Comparison of ENCODE assay signal across 9 mouse cellular contexts in the genomic region with DNA sequence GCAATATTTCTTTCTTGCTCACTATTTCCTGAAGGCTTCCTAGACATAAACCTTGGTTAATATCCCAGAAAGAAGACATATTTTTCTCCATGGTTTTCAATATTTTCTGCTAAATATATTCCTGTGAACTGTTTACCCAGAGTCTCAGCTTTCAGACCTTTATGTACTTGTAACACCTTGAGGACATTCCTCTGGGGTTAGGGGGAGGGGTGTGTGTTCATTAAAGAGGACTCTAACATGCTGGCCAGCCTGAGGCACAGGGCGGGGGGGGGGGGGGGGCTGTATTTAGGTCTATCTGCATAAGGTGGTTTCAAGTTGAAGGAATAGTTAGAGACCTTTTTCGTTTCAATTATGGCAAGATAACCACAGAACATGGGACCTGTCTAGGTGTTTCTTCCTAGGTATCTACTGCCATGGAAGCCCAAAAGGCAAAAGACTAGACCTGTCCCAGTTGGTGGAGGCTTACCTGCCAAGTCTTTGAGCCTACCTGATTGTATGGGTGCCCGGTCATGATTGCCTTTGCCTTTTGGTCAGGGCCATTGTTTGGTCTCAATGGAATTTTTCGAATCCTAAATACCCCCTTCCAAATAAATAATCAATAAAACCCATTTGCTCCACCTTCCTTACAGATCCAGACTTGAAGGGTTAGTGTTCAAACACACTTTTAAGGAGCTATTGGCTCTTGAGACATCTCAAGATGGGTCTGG. TPM values are rescaled to one million over a fixed set of nuclear protein-coding genes. Genes with fewer than 3 reads are reported as not detected.
A peak's percentile ranks its signal among the peaks of the same experiment; 100 is the strongest.
DNase-seq lines count a peak whose midpoint lies in the region; ATAC-seq and TF ChIP-seq lines count a peak whose summit lies in the region.
"Had no signal": no experiment of that assay in that cellular context is flagged by ENCODE, and none has a peak within 500 bp of the region (broad histone marks: within the 10 kb centered on the region; RNA-seq: fewer than 3 reads in every experiment).

No protein-coding gene starts in this region.

- no peak for TF ChIP-seq CTCF in lung, adult 2 months (IDR thresholded peaks at IDR 0.05; ENCODE audit: insufficient read depth, low read length)

- H3K27ac ChIP-seq in forebrain, embryonic 10.5 days = peak overlapping the region; percentile 95
- H3K27ac ChIP-seq in intestine, embryonic 16.5 days (ENCODE audit: low read length) = peak overlapping the region; percentile 99
- H3K27ac ChIP-seq in neural tube, embryonic 12.5 days = peak overlapping the region; percentile 95

- H3K27me3 ChIP-seq in forebrain, embryonic 10.5 days (ENCODE audit: poor library complexity, severe bottlenecking) = peaks cover 3% of the 10 kb centered on the region
- no peaks in the 10 kb centered on the region for H3K27me3 ChIP-seq in intestine, embryonic 16.5 days (replicated peaks; ENCODE audit: control insufficient read depth, insufficient read depth, low read length)
- H3K27me3 ChIP-seq in neural tube, embryonic 12.5 days (replicated peaks) = no peaks in the 10 kb centered on the region; the same call in 1 of the 2 replicates

- no peak overlapping the region for H3K9ac ChIP-seq in intestine, embryonic 16.5 days (ENCODE audit: low read depth, low read length)
- H3K9ac ChIP-seq in neural tube, embryonic 12.5 days = peak overlapping the region; percentile 40; the same call in 1 of the 2 replicates

- peaks cover 27% of the 10 kb centered on the region for H3K4me1 ChIP-seq in lung, adult 2 months (ENCODE audit: control insufficient read depth, insufficient read depth, low read length)
- peaks cover 96% of the 10 kb centered on the region for H3K4me1 ChIP-seq in forebrain, embryonic 10.5 days
- H3K4me1 ChIP-seq in intestine, embryonic 16.5 days (ENCODE audit: control insufficient read depth, insufficient read depth, low read length) = peaks cover 76% of the 10 kb centered on the region
- peaks cover 77% of the 10 kb centered on the region for H3K4me1 ChIP-seq in neural tube, embryonic 12.5 days

- peak overlapping the region; percentile 82; the same call in 1 of the 2 replicates for H3K4me2 ChIP-seq in intestine, embryonic 16.5 days (ENCODE audit: low read depth, low read length)
- peak overlapping the region; percentile 59 for H3K4me2 ChIP-seq in neural tube, embryonic 12.5 days (replicated peaks)

- H3K4me3 ChIP-seq in lung, adult 2 months (replicated peaks; ENCODE audit: extremely low read depth, low read depth, low read length) = no peak overlapping the region
- H3K4me3 ChIP-seq in forebrain, embryonic 10.5 days = peak overlapping the region; percentile 52
- H3K4me3 ChIP-seq in intestine, embryonic 16.5 days (ENCODE audit: low read length) = no peak overlapping the region
- no peak overlapping the region for H3K4me3 ChIP-seq in neural tube, embryonic 12.5 days

- no peaks in the 10 kb centered on the region for H3K9me3 ChIP-seq in forebrain, embryonic 10.5 days
- no peaks in the 10 kb centered on the region for H3K9me3 ChIP-seq in intestine, embryonic 16.5 days (ENCODE audit: control insufficient read depth, low read length)
- H3K9me3 ChIP-seq in neural tube, embryonic 12.5 days = no peaks in the 10 kb centered on the region

- WGBS in lung, adult 2 months = 50% methylated on average over 4 of the region's 4 CpGs
- 53% methylated on average over 4 of the region's 4 CpGs for WGBS in forebrain, embryonic 10.5 days
- 53% methylated on average over 4 of the region's 4 CpGs for WGBS in intestine, embryonic 16.5 days
- WGBS in neural tube, embryonic 12.5 days = 43% methylated on average over 4 of the region's 4 CpGs

- peak; percentile 19 for DNase-seq in lung, adult 2 months
- no peak for DNase-seq in lung, adult 18-20 months
- DNase-seq in forebrain, embryonic 10.5 days (ENCODE audit: extremely low spot score, low spot score) = no peak
- DNase-seq in retina, embryonic 14.5 days (ENCODE audit: low spot score) = no peak
- no peak for DNase-seq in thymus, postnatal 4 days
- DNase-seq: adrenal gland, adult 8-10 months had no signal

- no peak for ATAC-seq in intestine, embryonic 16.5 days
- no peak for ATAC-seq in neural tube, embryonic 12.5 days (ENCODE audit: low FRiP score, low read depth)
- ATAC-seq in inflammation-experienced regulatory T-cells, adult 6 months = no peak

- TF ChIP-seq POLR2A in lung, adult 2 months (IDR thresholded peaks at IDR 0.05; ENCODE audit: borderline replicate concordance, extremely low read depth, low read depth, low read length) = no peak

- no peaks in the 10 kb centered on the region for H3K36me3 ChIP-seq in forebrain, embryonic 10.5 days (replicated peaks)
- no peaks in the 10 kb centered on the region for H3K36me3 ChIP-seq in intestine, embryonic 16.5 days (ENCODE audit: control insufficient read depth, insufficient read depth, low read length)
- H3K36me3 ChIP-seq in neural tube, embryonic 12.5 days = no peaks in the 10 kb centered on the region

RNA-seq across cellular contexts. Expression of a gene that starts 11.3 kb away (rescaled TPM):
- 50.0 and 79.4 TPM in 2 replicates for polyA plus RNA-seq in lung, adult 2 months (2012; rRNA removed)
- polyA plus RNA-seq in forebrain, embryonic 10.5 days (2016; fragmentation: Nextera tagmentation; extraction: Ambion mirVana) = 20.5 and 22.6 TPM in 2 replicates
- polyA plus RNA-seq in intestine, embryonic 16.5 days (2015; fragmentation: Nextera tagmentation; extraction: Ambion mirVana) = 8.2 and 10.9 TPM in 2 replicates
- 57.2 and 61.9 TPM in 2 replicates for polyA plus RNA-seq in neural tube, embryonic 12.5 days (2016; fragmentation: Nextera tagmentation; extraction: Ambion mirVana)
- polyA plus RNA-seq in inflammation-experienced regulatory T-cells, adult 6 months (2017; shearing (Covaris generic)) = 10 to 100 TPM in 1 of 3 experiments, 1 to 10 TPM in 2; 8.0 to 14.6 (median 9.4) TPM

RNA-seq across cellular contexts. Expression of a gene that starts 51.0 kb away (rescaled TPM):
- 27.2 and 33.9 TPM in 2 replicates for polyA plus RNA-seq in lung, adult 2 months (2012; rRNA removed)
- polyA plus RNA-seq in forebrain, embryonic 10.5 days (2016; fragmentation: Nextera tagmentation; extraction: Ambion mirVana) = 39.1 and 40.4 TPM in 2 replicates
- polyA plus RNA-seq in intestine, embryonic 16.5 days (2015; fragmentation: Nextera tagmentation; extraction: Ambion mirVana) = 7.9 and 9.5 TPM in 2 replicates
- 41.5 and 43.0 TPM in 2 replicates for polyA plus RNA-seq in neural tube, embryonic 12.5 days (2016; fragmentation: Nextera tagmentation; extraction: Ambion mirVana)
- polyA plus RNA-seq in inflammation-experienced regulatory T-cells, adult 6 months (2017; shearing (Covaris generic)) = 10 to 100 TPM; 20.2 to 29.2 (median 28.3) TPM
